Mouse (Mus musculus): ENCODE results near the gene Lemd1. TPM values are rescaled to one million over a fixed set of nuclear protein-coding genes. Genes with fewer than 3 reads are reported as not detected.

The Lemd1 gene
- polyA plus RNA-seq, 1 experiment from 2014 or later: 0.49 TPM

GRCm38 (mm10) chr1:132246137-132246536, 54.9 kb downstream of the Lemd1 start:
- peak; percentile 66 for DNase-seq (ENCODE audit: low spot score)
- Histone ChIP-seq H3K4me1 (peaks cover 11% of the 10 kb centered on the region; the same call in 1 of the 2 replicates), H3K9me3 (no peaks in the 10 kb centered on the region), H3K36me3 (no peaks in the 10 kb centered on the region), H3K27ac (no peak overlapping the region), H3K4me3 (no peak overlapping the region), H3K27me3 (ENCODE audit: insufficient read depth, poor library complexity, severe bottlenecking) (peaks cover 6% of the 10 kb centered on the region; the same call in 1 of the 2 replicates)
- 30% methylated on average over 6 of the region's 6 CpGs for WGBS

- no peak overlapping the region for H3K4me3 ChIP-seq
- 88% methylated on average over 4 of the region's 4 CpGs for WGBS
- H3K9me3 ChIP-seq: no peaks in the 10 kb centered on the region
- H3K27me3 ChIP-seq (ENCODE audit: insufficient read depth, poor library complexity, severe bottlenecking): peaks cover 6% of the 10 kb centered on the region; the same call in 1 of the 2 replicates
- H3K4me1 ChIP-seq: peaks cover 11% of the 10 kb centered on the region; the same call in 1 of the 2 replicates
- H3K36me3 ChIP-seq: no peaks in the 10 kb centered on the region
- peak; percentile 17 for DNase-seq (ENCODE audit: low spot score)
- H3K27ac ChIP-seq: no peak overlapping the region
These were observed 55.4 kb downstream of the Lemd1 start for GRCm38 (mm10) chr1:132246641-132247040.

GRCm38 (mm10) chr1:132254467-132254866, 63.2 kb downstream of the Lemd1 start:
- H3K4me3 ChIP-seq: no peak overlapping the region
- DNase-seq (ENCODE audit: low spot score): no peak
- H3K27ac ChIP-seq: no peak overlapping the region
- no peaks in the 10 kb centered on the region for H3K27me3 ChIP-seq (ENCODE audit: insufficient read depth, poor library complexity, severe bottlenecking)
- H3K36me3 ChIP-seq: no peaks in the 10 kb centered on the region
- 82% methylated on average over 6 of the region's 6 CpGs for WGBS
- no peaks in the 10 kb centered on the region for H3K9me3 ChIP-seq
- H3K4me1 ChIP-seq: no peaks in the 10 kb centered on the region

GRCm38 (mm10) chr1:132260331-132260730, 69.1 kb downstream of the Lemd1 start:
- Histone ChIP-seq H3K27me3 (ENCODE audit: insufficient read depth, poor library complexity, severe bottlenecking) (no peaks in the 10 kb centered on the region), H3K27ac (no peak overlapping the region), H3K4me1 (peaks cover 9% of the 10 kb centered on the region; the same call in 1 of the 2 replicates), H3K9me3 (no peaks in the 10 kb centered on the region), H3K4me3 (no peak overlapping the region), H3K36me3 (no peaks in the 10 kb centered on the region)
- DNase-seq (ENCODE audit: low spot score): no peak
- 78% methylated on average over 1 of the region's 1 CpGs for WGBS

- Histone ChIP-seq H3K36me3 (no peaks in the 10 kb centered on the region), H3K4me1 (peaks cover 11% of the 10 kb centered on the region; the same call in 1 of the 2 replicates), H3K4me3 (no peak overlapping the region), H3K27me3 (ENCODE audit: insufficient read depth, poor library complexity, severe bottlenecking) (no peaks in the 10 kb centered on the region), H3K9me3 (no peaks in the 10 kb centered on the region), H3K27ac (no peak overlapping the region)
- WGBS: 74% methylated on average over 5 of the region's 5 CpGs
- DNase-seq (ENCODE audit: low spot score): no peak
These were observed 69.8 kb downstream of the Lemd1 start for GRCm38 (mm10) chr1:132261058-132261457.

- H3K9me3 ChIP-seq: no peaks in the 10 kb centered on the region
- 86% methylated on average over 4 of the region's 4 CpGs for WGBS
- no peak overlapping the region for H3K27ac ChIP-seq
- H3K4me3 ChIP-seq: no peak overlapping the region
- DNase-seq (ENCODE audit: low spot score): no peak
- peaks cover 36% of the 10 kb centered on the region for H3K4me1 ChIP-seq
- H3K27me3 ChIP-seq (ENCODE audit: insufficient read depth, poor library complexity, severe bottlenecking): no peaks in the 10 kb centered on the region
- H3K36me3 ChIP-seq: no peaks in the 10 kb centered on the region
These were observed 72.4 kb downstream of the Lemd1 start for GRCm38 (mm10) chr1:132263618-132264017.

- H3K36me3 ChIP-seq: no peaks in the 10 kb centered on the region
- no peak for DNase-seq (ENCODE audit: low spot score)
- H3K27ac ChIP-seq: no peak overlapping the region
- no peak overlapping the region for H3K4me3 ChIP-seq
- 56% methylated on average over 7 of the region's 7 CpGs for WGBS
- H3K9me3 ChIP-seq: no peaks in the 10 kb centered on the region
- peaks cover 44% of the 10 kb centered on the region for H3K4me1 ChIP-seq
- no peaks in the 10 kb centered on the region for H3K27me3 ChIP-seq (ENCODE audit: insufficient read depth, poor library complexity, severe bottlenecking)
These were observed 73.3 kb downstream of the Lemd1 start for GRCm38 (mm10) chr1:132264577-132264976.

- no peak for DNase-seq (ENCODE audit: low spot score)
- 72% methylated on average over 8 of the region's 8 CpGs for WGBS
- Histone ChIP-seq H3K27ac (0 out of 2 replicates have a peak overlapping the region, but pooled peaks have one; percentile 47), H3K27me3 (ENCODE audit: insufficient read depth, poor library complexity, severe bottlenecking) (no peaks in the 10 kb centered on the region), H3K36me3 (no peaks in the 10 kb centered on the region), H3K4me1 (peaks cover 45% of the 10 kb centered on the region), H3K9me3 (no peaks in the 10 kb centered on the region), H3K4me3 (no peak overlapping the region)
These were observed 74.1 kb downstream of the Lemd1 start for GRCm38 (mm10) chr1:132265211-132265859.

GRCm38 (mm10) chr1:132265936-132266335, 74.7 kb downstream of the Lemd1 start:
- peaks cover 45% of the 10 kb centered on the region for H3K4me1 ChIP-seq
- DNase-seq (ENCODE audit: low spot score): no peak
- H3K27ac ChIP-seq: no peak overlapping the region
- no peaks in the 10 kb centered on the region for H3K27me3 ChIP-seq (ENCODE audit: insufficient read depth, poor library complexity, severe bottlenecking)
- H3K36me3 ChIP-seq: no peaks in the 10 kb centered on the region
- H3K9me3 ChIP-seq: no peaks in the 10 kb centered on the region
- no peak overlapping the region for H3K4me3 ChIP-seq
- WGBS: 90% methylated on average over 10 of the region's 10 CpGs

GRCm38 (mm10) chr1:132266791-132267557, 75.7 kb downstream of the Lemd1 start:
- Histone ChIP-seq H3K4me1 (peaks cover 45% of the 10 kb centered on the region), H3K27me3 (ENCODE audit: insufficient read depth, poor library complexity, severe bottlenecking) (peaks cover 4% of the 10 kb centered on the region; the same call in 1 of the 2 replicates), H3K4me3 (no peak overlapping the region), H3K36me3 (no peaks in the 10 kb centered on the region), H3K9me3 (no peaks in the 10 kb centered on the region), H3K27ac (no peak overlapping the region)
- 42% methylated on average over 8 of the region's 8 CpGs for WGBS
- no peak for DNase-seq (ENCODE audit: low spot score)

- no peaks in the 10 kb centered on the region for H3K36me3 ChIP-seq
- no peak for DNase-seq (ENCODE audit: low spot score)
- H3K27ac ChIP-seq: no peak overlapping the region
- H3K4me1 ChIP-seq: peaks cover 45% of the 10 kb centered on the region
- H3K4me3 ChIP-seq: no peak overlapping the region
- peaks cover 4% of the 10 kb centered on the region; the same call in 1 of the 2 replicates for H3K27me3 ChIP-seq (ENCODE audit: insufficient read depth, poor library complexity, severe bottlenecking)
- no peaks in the 10 kb centered on the region for H3K9me3 ChIP-seq
- WGBS: 69% methylated on average over 2 of the region's 2 CpGs
These were observed 76.7 kb downstream of the Lemd1 start for GRCm38 (mm10) chr1:132267959-132268358.

- Histone ChIP-seq H3K27ac (no peak overlapping the region), H3K4me1 (peaks cover 45% of the 10 kb centered on the region), H3K4me3 (no peak overlapping the region), H3K27me3 (ENCODE audit: insufficient read depth, poor library complexity, severe bottlenecking) (peaks cover 4% of the 10 kb centered on the region; the same call in 1 of the 2 replicates), H3K36me3 (no peaks in the 10 kb centered on the region), H3K9me3 (no peaks in the 10 kb centered on the region)
- no peak for DNase-seq (ENCODE audit: low spot score)
- 66% methylated on average over 7 of the region's 7 CpGs for WGBS
These were observed 77.3 kb downstream of the Lemd1 start for GRCm38 (mm10) chr1:132268418-132269060.

- 81% methylated on average over 3 of the region's 3 CpGs for WGBS
- peaks cover 32% of the 10 kb centered on the region for H3K4me1 ChIP-seq
- no peaks in the 10 kb centered on the region for H3K9me3 ChIP-seq
- peaks cover 4% of the 10 kb centered on the region; the same call in 1 of the 2 replicates for H3K27me3 ChIP-seq (ENCODE audit: insufficient read depth, poor library complexity, severe bottlenecking)
- no peak overlapping the region for H3K27ac ChIP-seq
- DNase-seq (ENCODE audit: low spot score): no peak
- H3K4me3 ChIP-seq: no peak overlapping the region
- no peaks in the 10 kb centered on the region for H3K36me3 ChIP-seq
These were observed 80.0 kb downstream of the Lemd1 start for GRCm38 (mm10) chr1:132271237-132271636.
